ENCODE assay signal across 9 mouse cellular contexts in the genomic region with DNA sequence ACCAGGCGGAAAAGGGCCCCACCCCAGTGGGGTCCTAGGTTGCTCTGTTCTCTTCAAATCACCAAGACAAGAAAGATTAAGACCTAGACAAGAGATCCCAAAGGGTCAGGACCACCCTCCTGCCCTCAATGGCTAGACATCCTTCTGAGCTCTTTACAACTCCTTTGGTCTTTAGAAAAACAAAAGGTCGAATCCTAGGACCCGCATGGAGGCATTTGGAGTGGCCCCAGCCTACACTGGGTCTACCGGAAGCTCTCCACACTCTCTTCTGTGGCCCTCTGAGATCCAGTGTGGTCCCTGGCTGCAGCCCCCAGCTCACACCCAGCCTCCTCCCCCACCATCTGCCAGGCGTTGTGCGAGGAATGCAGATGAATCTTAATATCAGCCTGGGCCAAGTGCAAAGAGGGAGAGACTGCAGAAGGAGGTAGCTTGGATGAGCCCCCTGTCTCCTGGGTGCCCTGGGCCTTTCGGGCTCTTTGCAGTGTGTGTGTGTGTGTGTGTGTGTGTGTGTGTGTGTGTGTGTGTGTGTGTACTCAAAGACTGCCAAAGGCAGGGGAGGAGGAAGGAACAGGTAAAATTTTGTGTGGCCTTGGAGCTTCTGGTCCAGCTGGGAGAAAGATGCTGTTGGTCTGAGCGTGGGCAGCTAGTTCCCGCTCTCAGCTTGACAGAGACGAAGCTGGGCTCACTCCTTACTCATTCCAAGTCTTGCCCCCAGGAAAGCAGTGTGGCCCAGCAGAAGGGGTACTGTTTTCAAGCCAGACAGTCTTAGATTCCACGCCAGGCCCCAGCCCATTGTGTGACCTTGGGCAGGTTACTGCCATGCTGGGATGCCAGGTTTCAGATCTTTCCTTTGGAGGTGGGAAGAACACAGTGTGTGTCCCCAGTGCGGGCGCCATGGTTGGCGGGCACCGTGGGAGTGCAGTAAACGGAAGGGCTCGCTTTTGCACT. TPM values are rescaled to one million over a fixed set of nuclear protein-coding genes. Genes with fewer than 3 reads are reported as not detected.
A peak's percentile ranks its signal among the peaks of the same experiment; 100 is the strongest.
DNase-seq lines count a peak whose midpoint lies in the region; ATAC-seq and TF ChIP-seq lines count a peak whose summit lies in the region.
"Had no signal": no experiment of that assay in that cellular context is flagged by ENCODE, and none has a peak within 500 bp of the region (broad histone marks: within the 10 kb centered on the region; RNA-seq: fewer than 3 reads in every experiment).

No protein-coding gene starts in this region.

- peaks cover 79% of the 10 kb centered on the region for H3K27me3 ChIP-seq in hindbrain, embryonic 10.5 days (ENCODE audit: insufficient read depth, poor library complexity, severe bottlenecking)
- peaks cover 70% of the 10 kb centered on the region for H3K27me3 ChIP-seq in hindbrain, embryonic 12.5 days
- H3K27me3 ChIP-seq in embryonic facial prominence, embryonic 10.5 days (replicated peaks; ENCODE audit: low read depth, poor library complexity, severe bottlenecking): peaks cover 87% of the 10 kb centered on the region
- peaks cover 20% of the 10 kb centered on the region for H3K27me3 ChIP-seq in forebrain, postnatal 0 days (ENCODE audit: insufficient read depth, low read length)
- peaks cover 29% of the 10 kb centered on the region for H3K27me3 ChIP-seq in midbrain, embryonic 15.5 days (replicated peaks)

- H3K4me1 ChIP-seq in hindbrain, embryonic 10.5 days (replicated peaks): peaks cover 72% of the 10 kb centered on the region
- H3K4me1 ChIP-seq in hindbrain, embryonic 12.5 days: peaks cover 43% of the 10 kb centered on the region
- H3K4me1 ChIP-seq in embryonic facial prominence, embryonic 10.5 days: peaks cover 72% of the 10 kb centered on the region
- H3K4me1 ChIP-seq in forebrain, postnatal 0 days (ENCODE audit: insufficient read depth): peaks cover 5% of the 10 kb centered on the region; the same call in 1 of the 2 replicates
- peaks cover 31% of the 10 kb centered on the region for H3K4me1 ChIP-seq in midbrain, embryonic 15.5 days

- TF ChIP-seq CTCF in forebrain, postnatal 0 days (IDR thresholded peaks at IDR 0.05; ENCODE audit: low read depth): no peak

- no peak overlapping the region for H3K4me2 ChIP-seq in hindbrain, embryonic 12.5 days (replicated peaks)
- H3K4me2 ChIP-seq in forebrain, postnatal 0 days (ENCODE audit: low read depth): peak overlapping the region; percentile 91
- H3K4me2 ChIP-seq in midbrain, embryonic 15.5 days: peak overlapping the region; percentile 98; the same call in 1 of the 2 replicates

- peak; percentile 29 for DNase-seq in hindbrain, embryonic 10.5 days (ENCODE audit: low spot score)
- peak; percentile 27 for DNase-seq in embryonic facial prominence, embryonic 10.5 days (ENCODE audit: low spot score)
- DNase-seq in forebrain, postnatal 0 days: peak; percentile 44
- no peak for DNase-seq in frontal cortex, postnatal 25 days (ENCODE audit: low spot score in 2 of 2)
- DNase-seq in testis, postnatal 14 days (ENCODE audit: low spot score): no peak
- DNase-seq: adrenal gland, postnatal 14 days had no signal

- H3K27ac ChIP-seq in hindbrain, embryonic 10.5 days: peak overlapping the region; percentile 73
- no peak overlapping the region for H3K27ac ChIP-seq in hindbrain, embryonic 12.5 days
- peak overlapping the region; percentile 69 for H3K27ac ChIP-seq in embryonic facial prominence, embryonic 10.5 days (replicated peaks)
- H3K27ac ChIP-seq in forebrain, postnatal 0 days (ENCODE audit: low read depth, low read length): peak overlapping the region; percentile 16
- H3K27ac ChIP-seq in midbrain, embryonic 15.5 days: 0 out of 2 replicates have a peak overlapping the region, but pooled peaks have one; percentile 5

- 31% methylated on average over 17 of the region's 17 CpGs for WGBS in hindbrain, embryonic 10.5 days
- WGBS in hindbrain, embryonic 12.5 days: 30% methylated on average over 17 of the region's 17 CpGs
- WGBS in embryonic facial prominence, embryonic 10.5 days: 32% methylated on average over 17 of the region's 17 CpGs
- WGBS in forebrain, postnatal 0 days: 39% methylated on average over 17 of the region's 17 CpGs
- 30% methylated on average over 17 of the region's 17 CpGs for WGBS in midbrain, embryonic 15.5 days

- H3K9ac ChIP-seq in hindbrain, embryonic 12.5 days: no peak overlapping the region; the same call in 1 of the 2 replicates
- H3K9ac ChIP-seq in forebrain, postnatal 0 days: no peak overlapping the region
- H3K9ac ChIP-seq in midbrain, embryonic 15.5 days: no peak overlapping the region

- no peaks in the 10 kb centered on the region for H3K36me3 ChIP-seq in hindbrain, embryonic 10.5 days
- no peaks in the 10 kb centered on the region for H3K36me3 ChIP-seq in hindbrain, embryonic 12.5 days
- H3K36me3 ChIP-seq in embryonic facial prominence, embryonic 10.5 days (replicated peaks): no peaks in the 10 kb centered on the region
- no peaks in the 10 kb centered on the region for H3K36me3 ChIP-seq in forebrain, postnatal 0 days (ENCODE audit: insufficient read depth)
- no peaks in the 10 kb centered on the region for H3K36me3 ChIP-seq in midbrain, embryonic 15.5 days (replicated peaks)

- peak overlapping the region; percentile 59 for H3K4me3 ChIP-seq in hindbrain, embryonic 10.5 days
- H3K4me3 ChIP-seq in hindbrain, embryonic 12.5 days: no peak overlapping the region
- peak overlapping the region; percentile 65 for H3K4me3 ChIP-seq in embryonic facial prominence, embryonic 10.5 days
- H3K4me3 ChIP-seq in forebrain, postnatal 0 days (ENCODE audit: low read depth, low read length): no peak overlapping the region
- no peak overlapping the region for H3K4me3 ChIP-seq in midbrain, embryonic 15.5 days

- no peaks in the 10 kb centered on the region for H3K9me3 ChIP-seq in hindbrain, embryonic 10.5 days
- H3K9me3 ChIP-seq in hindbrain, embryonic 12.5 days (replicated peaks): no peaks in the 10 kb centered on the region
- no peaks in the 10 kb centered on the region for H3K9me3 ChIP-seq in embryonic facial prominence, embryonic 10.5 days
- no peaks in the 10 kb centered on the region for H3K9me3 ChIP-seq in forebrain, postnatal 0 days (ENCODE audit: low read length)
- H3K9me3 ChIP-seq in midbrain, embryonic 15.5 days: no peaks in the 10 kb centered on the region

- no peak for ATAC-seq in hindbrain, embryonic 12.5 days (ENCODE audit: low FRiP score)
- ATAC-seq in forebrain, postnatal 0 days: no peak
- ATAC-seq in midbrain, embryonic 15.5 days (replicated peaks): no peak

RNA-seq across cellular contexts. Expression of a gene that starts 1.3 kb away (rescaled TPM):
- polyA plus RNA-seq in hindbrain, embryonic 10.5 days (2016; fragmentation: Nextera tagmentation; extraction: Ambion mirVana): 0.46 and 0.75 TPM in 2 replicates
- polyA plus RNA-seq in hindbrain, embryonic 12.5 days (2016; fragmentation: Nextera tagmentation; extraction: Ambion mirVana): 0.75 and 0.81 TPM in 2 replicates
- polyA plus RNA-seq in embryonic facial prominence, embryonic 10.5 days (2016; fragmentation: Nextera tagmentation; extraction: Ambion mirVana): 0.50 and 0.54 TPM in 2 replicates
- 35.7 and 45.8 TPM in 2 replicates for total RNA-seq in forebrain, postnatal 0 days (2014; rRNA removed)
- 9.5 and 12.9 TPM in 2 replicates for polyA plus RNA-seq in forebrain, postnatal 0 days (2015; fragmentation: Nextera tagmentation; extraction: Ambion mirVana)
- 3.2 and 4.4 TPM in 2 replicates for polyA plus RNA-seq in midbrain, embryonic 15.5 days (2015; fragmentation: Nextera tagmentation; extraction: Ambion mirVana)
- total RNA-seq: MEL had no signal

Comparison
In these comparisons a context has a peak if more than half of its experiments do, and no peak if none do; other contexts are left out.
1. H3K4me3 ChIP-seq: peak in hindbrain, embryonic 10.5 days (single experiment) and embryonic facial prominence, embryonic 10.5 days (single experiment); none in hindbrain, embryonic 12.5 days (single experiment), forebrain, postnatal 0 days (single experiment) and midbrain, embryonic 15.5 days (single experiment).
2. DNase-seq: peak in hindbrain, embryonic 10.5 days (single experiment), embryonic facial prominence, embryonic 10.5 days (single experiment) and forebrain, postnatal 0 days (single experiment); none in frontal cortex, postnatal 25 days (0 of 2) and testis, postnatal 14 days (single experiment).